ENCODE assay signal across 12 mouse cellular contexts in genomic region chr6:47904917-47905695, GRCm38 (mm10). TPM values are rescaled to one million over a fixed set of nuclear protein-coding genes. Genes with fewer than 3 reads are reported as not detected.
DNase-seq lines count a peak whose midpoint lies in the region; ATAC-seq and TF ChIP-seq lines count a peak whose summit lies in the region.
"Had no signal": no experiment of that assay in that cellular context is flagged by ENCODE, and none has a peak within 500 bp of the region (broad histone marks: within the 10 kb centered on the region; RNA-seq: fewer than 3 reads in every experiment).

No protein-coding gene starts in this region.

- WGBS in forebrain, embryonic 10.5 days: 43% methylated on average over 44 of the region's 44 CpGs
- 52% methylated on average over 44 of the region's 44 CpGs for WGBS in forebrain, embryonic 15.5 days
- WGBS in hindbrain, embryonic 13.5 days: 54% methylated on average over 42 of the region's 44 CpGs
- 60% methylated on average over 44 of the region's 44 CpGs for WGBS in midbrain, embryonic 16.5 days

- no peak for TF ChIP-seq CTCF in G1E (IDR thresholded peaks at IDR 0.05; ENCODE audit: low read depth, low read length)

- peaks cover 82% of the 10 kb centered on the region for H3K36me3 ChIP-seq in forebrain, embryonic 10.5 days (replicated peaks)
- peaks cover 76% of the 10 kb centered on the region for H3K36me3 ChIP-seq in forebrain, embryonic 15.5 days
- peaks cover 84% of the 10 kb centered on the region for H3K36me3 ChIP-seq in G1E (replicated peaks)
- peaks cover 88% of the 10 kb centered on the region for H3K36me3 ChIP-seq in hindbrain, embryonic 13.5 days
- peaks cover 48% of the 10 kb centered on the region for H3K36me3 ChIP-seq in midbrain, embryonic 16.5 days (ENCODE audit: control insufficient read depth, insufficient read depth, low read length)

- no peak overlapping the region for H3K27ac ChIP-seq in forebrain, embryonic 10.5 days
- H3K27ac ChIP-seq in forebrain, embryonic 15.5 days (replicated peaks): no peak overlapping the region
- no peak overlapping the region for H3K27ac ChIP-seq in hindbrain, embryonic 13.5 days
- no peak overlapping the region for H3K27ac ChIP-seq in midbrain, embryonic 16.5 days (ENCODE audit: low read length)
- H3K27ac ChIP-seq: limb, embryonic 13.5 days had no signal

- peak overlapping the region; percentile 20 for H3K4me3 ChIP-seq in forebrain, embryonic 10.5 days
- no peak overlapping the region for H3K4me3 ChIP-seq in forebrain, embryonic 15.5 days
- peak overlapping the region; percentile 0; the same call in 1 of the 2 replicates for H3K4me3 ChIP-seq in G1E (ENCODE audit: low read depth, low read length)
- no peak overlapping the region for H3K4me3 ChIP-seq in hindbrain, embryonic 13.5 days
- no peak overlapping the region for H3K4me3 ChIP-seq in midbrain, embryonic 16.5 days (ENCODE audit: low read depth, low read length)
- H3K4me3 ChIP-seq: limb, embryonic 13.5 days had no signal

- H3K4me2 ChIP-seq in forebrain, embryonic 15.5 days (replicated peaks): no peak overlapping the region
- no peak overlapping the region for H3K4me2 ChIP-seq in hindbrain, embryonic 13.5 days
- no peak overlapping the region for H3K4me2 ChIP-seq in midbrain, embryonic 16.5 days (ENCODE audit: low read length)
- H3K4me2 ChIP-seq: limb, embryonic 13.5 days had no signal

- no peak for ATAC-seq in forebrain, embryonic 15.5 days (replicated peaks)
- no peak for ATAC-seq in G1E (ENCODE audit: extremely low read depth, insufficient number of reproducible peaks, low FRiP score, poor library complexity, severe bottlenecking)
- ATAC-seq in hindbrain, embryonic 13.5 days (ENCODE audit: low FRiP score): 0 out of 2 replicates have a peak, but pooled peaks have one; percentile 43
- ATAC-seq in midbrain, embryonic 16.5 days: peak; percentile 34; the same call in 1 of the 2 replicates
- no peak for ATAC-seq in granulocyte monocyte progenitor cell, adult 5-6 weeks (replicated peaks; ENCODE audit: poor library complexity, severe bottlenecking)
- ATAC-seq: intestine, postnatal 0 days had no signal

- H3K9me3 ChIP-seq in forebrain, embryonic 10.5 days: peaks cover 4% of the 10 kb centered on the region; the same call in 1 of the 2 replicates
- no peaks in the 10 kb centered on the region for H3K9me3 ChIP-seq in forebrain, embryonic 15.5 days
- peaks cover 13% of the 10 kb centered on the region for H3K9me3 ChIP-seq in G1E (replicated peaks)
- H3K9me3 ChIP-seq in hindbrain, embryonic 13.5 days: no peaks in the 10 kb centered on the region
- no peaks in the 10 kb centered on the region for H3K9me3 ChIP-seq in midbrain, embryonic 16.5 days (replicated peaks; ENCODE audit: control insufficient read depth, low read length, poor library complexity, severe bottlenecking)

- H3K4me1 ChIP-seq in forebrain, embryonic 10.5 days: peaks cover 9% of the 10 kb centered on the region
- H3K4me1 ChIP-seq in forebrain, embryonic 15.5 days: no peaks in the 10 kb centered on the region
- H3K4me1 ChIP-seq in G1E (ENCODE audit: insufficient read depth, low read depth, low read length): no peaks in the 10 kb centered on the region
- H3K4me1 ChIP-seq in hindbrain, embryonic 13.5 days (replicated peaks): no peaks in the 10 kb centered on the region
- H3K4me1 ChIP-seq in midbrain, embryonic 16.5 days (ENCODE audit: control insufficient read depth, insufficient read depth, low read length): no peaks in the 10 kb centered on the region
- H3K4me1 ChIP-seq: limb, embryonic 13.5 days had no signal

- H3K9ac ChIP-seq in forebrain, embryonic 15.5 days (replicated peaks): no peak overlapping the region
- no peak overlapping the region for H3K9ac ChIP-seq in hindbrain, embryonic 13.5 days
- no peak overlapping the region for H3K9ac ChIP-seq in midbrain, embryonic 16.5 days (ENCODE audit: low read depth, low read length)
- H3K9ac ChIP-seq: limb, embryonic 13.5 days had no signal

- DNase-seq in forebrain, embryonic 10.5 days (ENCODE audit: extremely low spot score, low spot score): peak; percentile 22
- DNase-seq in G1E (ENCODE audit: low spot score): no peak
- no peak for DNase-seq in left cerebral cortex, adult 11 months (ENCODE audit: low spot score)
- no peak for DNase-seq in spleen, postnatal 36 days (ENCODE audit: low spot score in 2 of 2)
- DNase-seq: adrenal gland, postnatal 36 days; retina, postnatal 1 day had no signal

- H3K27me3 ChIP-seq in forebrain, embryonic 10.5 days (ENCODE audit: poor library complexity, severe bottlenecking): peaks cover 49% of the 10 kb centered on the region
- no peaks in the 10 kb centered on the region for H3K27me3 ChIP-seq in forebrain, embryonic 15.5 days
- no peaks in the 10 kb centered on the region for H3K27me3 ChIP-seq in G1E (ENCODE audit: insufficient read depth, low read length)
- peaks cover 22% of the 10 kb centered on the region for H3K27me3 ChIP-seq in hindbrain, embryonic 13.5 days
- no peaks in the 10 kb centered on the region for H3K27me3 ChIP-seq in midbrain, embryonic 16.5 days (ENCODE audit: control insufficient read depth, insufficient read depth, low read depth, low read length)

RNA-seq across cellular contexts. Expression of gene Zfp212, which starts 15.2 kb away (rescaled TPM):
- polyA plus RNA-seq in forebrain, embryonic 10.5 days (2016; fragmentation: Nextera tagmentation; extraction: Ambion mirVana): 19.6 and 20.2 TPM in 2 replicates
- 22.1 and 24.6 TPM in 2 replicates for polyA plus RNA-seq in forebrain, embryonic 15.5 days (2015; fragmentation: Nextera tagmentation; extraction: Ambion mirVana)
- total RNA-seq in G1E (2014; fragmentation: Nextera tagmentation): 11.1 and 11.4 TPM in 2 replicates
- total RNA-seq in G1E (2017): 7.6 and 8.2 TPM in 2 replicates
- polyA plus RNA-seq in G1E (2012): 14.0 and 16.5 TPM in 2 replicates
- 20.0 and 22.5 TPM in 2 replicates for polyA plus RNA-seq in hindbrain, embryonic 13.5 days (2015; fragmentation: Nextera tagmentation; extraction: Ambion mirVana)
- 17.7 and 20.5 TPM in 2 replicates for polyA plus RNA-seq in midbrain, embryonic 16.5 days (2015; fragmentation: Nextera tagmentation; extraction: Ambion mirVana)
- 8.3 and 13.9 TPM in 2 replicates for total RNA-seq in granulocyte monocyte progenitor cell, adult 5-6 weeks (2014; fragmentation: Nextera tagmentation)
- 7.3 and 11.5 TPM in 2 replicates for total RNA-seq in granulocyte monocyte progenitor cell, adult 5-6 weeks (2017)

RNA-seq across cellular contexts. Expression of gene Zfp282, which starts 28.1 kb away (rescaled TPM):
- 14.7 and 15.0 TPM in 2 replicates for polyA plus RNA-seq in forebrain, embryonic 10.5 days (2016; fragmentation: Nextera tagmentation; extraction: Ambion mirVana)
- 27.7 TPM in 2 replicates for polyA plus RNA-seq in forebrain, embryonic 15.5 days (2015; fragmentation: Nextera tagmentation; extraction: Ambion mirVana)
- 11.1 and 14.3 TPM in 2 replicates for total RNA-seq in G1E (2014; fragmentation: Nextera tagmentation)
- 13.3 and 13.6 TPM in 2 replicates for total RNA-seq in G1E (2017)
- polyA plus RNA-seq in G1E (2012): 24.6 and 24.9 TPM in 2 replicates
- 22.2 and 22.3 TPM in 2 replicates for polyA plus RNA-seq in hindbrain, embryonic 13.5 days (2015; fragmentation: Nextera tagmentation; extraction: Ambion mirVana)
- polyA plus RNA-seq in midbrain, embryonic 16.5 days (2015; fragmentation: Nextera tagmentation; extraction: Ambion mirVana): 22.8 and 23.8 TPM in 2 replicates
- 10.0 and 11.3 TPM in 2 replicates for total RNA-seq in granulocyte monocyte progenitor cell, adult 5-6 weeks (2014; fragmentation: Nextera tagmentation)
- 12.0 and 14.2 TPM in 2 replicates for total RNA-seq in granulocyte monocyte progenitor cell, adult 5-6 weeks (2017)

RNA-seq across cellular contexts. Expression of gene Zfp956, which starts 48.1 kb away (rescaled TPM):
- 8.0 and 8.5 TPM in 2 replicates for polyA plus RNA-seq in forebrain, embryonic 10.5 days (2016; fragmentation: Nextera tagmentation; extraction: Ambion mirVana)
- 20.9 and 21.5 TPM in 2 replicates for polyA plus RNA-seq in forebrain, embryonic 15.5 days (2015; fragmentation: Nextera tagmentation; extraction: Ambion mirVana)
- 6.2 and 6.5 TPM in 2 replicates for total RNA-seq in G1E (2014; fragmentation: Nextera tagmentation)
- total RNA-seq in G1E (2017): 5.8 and 8.6 TPM in 2 replicates
- 5.5 and 8.0 TPM in 2 replicates for polyA plus RNA-seq in G1E (2012)
- polyA plus RNA-seq in hindbrain, embryonic 13.5 days (2015; fragmentation: Nextera tagmentation; extraction: Ambion mirVana): 16.4 and 17.0 TPM in 2 replicates
- polyA plus RNA-seq in midbrain, embryonic 16.5 days (2015; fragmentation: Nextera tagmentation; extraction: Ambion mirVana): 25.9 and 26.3 TPM in 2 replicates
- total RNA-seq in granulocyte monocyte progenitor cell, adult 5-6 weeks (2014; fragmentation: Nextera tagmentation): 5.8 and 8.1 TPM in 2 replicates
- 7.5 and 7.8 TPM in 2 replicates for total RNA-seq in granulocyte monocyte progenitor cell, adult 5-6 weeks (2017)

Comparison
In these comparisons a context has a peak if more than half of its experiments do, and no peak if none do; other contexts are left out.
1. H3K4me3 ChIP-seq: peak in forebrain, embryonic 10.5 days (single experiment) and G1E (single experiment); none in forebrain, embryonic 15.5 days (single experiment), hindbrain, embryonic 13.5 days (single experiment) and midbrain, embryonic 16.5 days (single experiment).
2. ATAC-seq: peak in hindbrain, embryonic 13.5 days (single experiment) and midbrain, embryonic 16.5 days (single experiment); none in forebrain, embryonic 15.5 days (single experiment), G1E (single experiment) and granulocyte monocyte progenitor cell, adult 5-6 weeks (single experiment).